Mouse (Mus musculus) liver, embryonic 18 days (tissue): ENCODE results near the gene Tmem81. TPM values are rescaled to one million over a fixed set of nuclear protein-coding genes. Genes with fewer than 3 reads are reported as not detected.

Source experiments
- polyA plus RNA-seq: library from polyadenylated mRNA; depleted of rRNA; stranded (reverse); fragments of >200 nt; gene quantifications from 2 replicates; pipeline ENCODE4 v1.2.3, GENCODE M21; 2012; rRNA removed

The Tmem81 gene
- 1.2 and 1.5 TPM in 2 replicates for polyA plus RNA-seq

GRCm38 (mm10) chr1:132506058-132506457 is at the start of gene Tmem81:
TSS of gene Tmem81 (plus strand) at chr1:132506230.

GRCm38 (mm10) chr1:132476928-132477691 is 28.9 kb upstream of the Tmem81 start, which contains the start of gene Rbbp5:
TSS of gene Rbbp5 (plus strand) at chr1:132477365.

GRCm38 (mm10) chr1:132542762-132543306 is 36.8 kb downstream of the Tmem81 start, which contains the start of gene Cntn2:
TSS of gene Cntn2 (minus strand) at chr1:132543256.

Other genes with a start within 250 kb of the Tmem81 start
- 0.27 and 0.36 TPM in 2 replicates for gene Klhdc8a, start 207.6 kb upstream of the Tmem81 start, polyA plus RNA-seq
- gene Nuak2, start 190.1 kb upstream of the Tmem81 start, polyA plus RNA-seq = 3.1 and 3.7 TPM in 2 replicates
- 152 and 195 TPM in 2 replicates for gene Tmcc2, start 114.9 kb upstream of the Tmem81 start, polyA plus RNA-seq
- gene Dstyk, start 88.7 kb upstream of the Tmem81 start, polyA plus RNA-seq = 3.3 and 3.7 TPM in 2 replicates
- gene Rbbp5, start 28.9 kb upstream of the Tmem81 start, polyA plus RNA-seq = 12.8 and 14.2 TPM in 2 replicates
- gene Cntn2, start 37.0 kb downstream of the Tmem81 start, polyA plus RNA-seq = 0.05 and 0.10 TPM in 2 replicates
- gene Nfasc, start 235.6 kb downstream of the Tmem81 start, polyA plus RNA-seq = 0.05 and 0.06 TPM in 2 replicates